Mouse (Mus musculus) splenic B cell, adult 2 months (primary cell): ENCODE measurements at regions not wholly inside any gene's neighbourhood (a gene's known extent, or its start where the extent isn't known, plus 50 kb on each side); places are given as distances from the start of the nearest gene placed in this dataset.

ENCODE experiments used
- DNase-seq: peaks from one replicate; pipeline ENCODE4 v3.0.0-alpha.2; 2011; ENCODE audit warnings: low read depth, low spot score
- H3K27me3 ChIP-seq: 2 replicates; pipeline ENCODE4 v1.6.1; 2012; ENCODE audit warnings: mild to moderate bottlenecking, low read length, moderate library complexity, mixed read lengths; ENCODE audit not compliant: control insufficient read depth, poor library complexity, insufficient read depth, severe bottlenecking
- H3K36me3 ChIP-seq: 2 replicates; pipeline ENCODE4 v1.6.1; 2012; ENCODE audit warnings: mild to moderate bottlenecking, low read length, moderate library complexity, mixed read lengths; ENCODE audit not compliant: control insufficient read depth, poor library complexity, insufficient read depth, severe bottlenecking

DNA sequence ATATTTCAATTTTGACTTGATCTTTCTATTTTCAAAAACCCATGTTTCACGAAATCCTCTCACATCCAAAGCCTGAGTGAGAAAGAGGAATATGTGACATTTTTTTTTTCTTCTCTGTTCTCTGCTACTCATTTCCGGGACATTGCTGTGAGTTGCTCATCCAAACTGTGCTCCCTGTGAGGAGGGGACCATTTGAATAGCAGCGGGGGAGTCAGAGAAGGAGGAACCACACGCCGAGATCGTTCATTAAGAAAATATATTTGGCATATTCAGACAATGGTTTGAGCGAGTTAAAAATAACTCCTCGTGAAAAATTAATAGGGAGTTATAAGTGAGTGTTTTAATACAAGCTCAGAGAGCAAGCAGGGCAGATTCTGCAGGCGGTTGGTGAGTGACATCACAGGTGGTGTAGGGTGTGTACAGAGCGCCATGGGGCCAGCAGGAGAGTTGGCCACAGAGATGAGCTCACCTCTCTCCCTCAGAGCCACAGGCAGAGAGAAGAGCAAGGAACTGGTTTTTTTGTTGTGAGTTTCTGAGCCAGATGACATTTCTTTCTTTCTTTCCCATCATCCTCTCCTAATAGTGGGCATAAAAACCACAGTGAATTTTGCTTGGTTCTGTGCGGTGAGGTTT, 54.4 kb upstream of the Calcoco1 start:
- Histone ChIP-seq H3K36me3 (no peaks in the 10 kb centered on the region), H3K27me3 (no peaks in the 10 kb centered on the region)
- DNase-seq = no peak

DNA sequence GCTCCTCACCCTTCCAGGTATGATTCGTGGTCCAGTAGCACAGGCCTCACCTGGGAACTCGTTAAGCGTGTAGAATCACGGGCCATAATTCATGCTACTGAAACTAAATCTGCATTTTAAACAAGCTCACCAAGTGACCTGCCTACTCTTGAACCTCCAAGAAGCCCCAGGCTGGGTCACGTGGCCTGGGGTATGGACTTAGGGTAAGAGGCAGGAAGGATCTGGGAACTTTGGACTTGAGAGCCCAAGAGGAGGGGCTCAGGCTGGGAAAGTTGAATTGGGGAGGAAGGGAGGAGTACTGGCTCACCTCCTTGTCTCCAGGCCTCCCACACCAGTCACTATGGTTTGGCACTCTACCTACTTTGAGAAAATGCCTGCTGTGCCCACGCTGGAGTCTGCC, 58.6 kb upstream of the Calcoco1 start:
- Histone ChIP-seq H3K36me3 (no peaks in the 10 kb centered on the region), H3K27me3 (no peaks in the 10 kb centered on the region)
- no peak for DNase-seq

GRCm38 (mm10) chr15:102782988-102783799, 61.2 kb upstream of the Calcoco1 start:
- no peaks in the 10 kb centered on the region for H3K36me3 ChIP-seq
- H3K27me3 ChIP-seq = no peaks in the 10 kb centered on the region
- no peak for DNase-seq

GRCm38 (mm10) chr15:102785055-102785820, 63.3 kb upstream of the Calcoco1 start:
- H3K36me3 ChIP-seq = no peaks in the 10 kb centered on the region
- H3K27me3 ChIP-seq = no peaks in the 10 kb centered on the region
- peak; percentile 56 for DNase-seq

DNA sequence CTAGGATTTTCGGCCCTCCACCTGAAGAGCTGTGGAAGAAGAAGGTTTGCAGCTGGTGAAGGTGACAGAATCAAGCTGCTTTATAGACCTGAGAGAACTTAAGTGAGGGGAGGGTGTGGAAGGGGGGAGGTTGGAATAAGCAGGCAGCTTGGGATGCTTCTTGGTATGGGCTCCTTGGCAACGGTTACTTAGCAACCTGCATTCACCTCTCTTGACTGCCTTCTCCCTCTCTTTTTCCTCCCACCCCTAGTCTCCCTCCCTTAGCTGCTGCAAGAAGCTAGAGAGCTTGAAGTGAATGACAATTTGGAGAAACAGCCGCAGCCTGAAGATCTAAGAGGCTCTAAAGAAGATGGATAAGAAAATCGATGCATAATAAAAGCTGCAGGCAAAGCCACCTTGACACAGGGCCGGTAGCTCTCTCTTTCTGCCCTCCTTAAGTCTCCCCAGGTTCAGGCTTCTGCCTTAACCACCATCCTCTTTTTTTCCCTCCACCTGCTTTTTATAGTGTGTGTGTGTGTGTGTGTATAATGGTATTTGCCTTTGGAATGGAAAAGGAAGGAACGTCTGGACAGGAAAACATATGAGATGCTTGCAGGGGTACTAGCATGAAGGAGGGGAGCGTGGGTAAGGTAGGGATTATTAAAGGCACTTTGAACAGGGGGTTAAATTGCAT, 67.0 kb upstream of the Calcoco1 start:
- no peaks in the 10 kb centered on the region for H3K36me3 ChIP-seq
- H3K27me3 ChIP-seq = no peaks in the 10 kb centered on the region
- DNase-seq = no peak

DNA sequence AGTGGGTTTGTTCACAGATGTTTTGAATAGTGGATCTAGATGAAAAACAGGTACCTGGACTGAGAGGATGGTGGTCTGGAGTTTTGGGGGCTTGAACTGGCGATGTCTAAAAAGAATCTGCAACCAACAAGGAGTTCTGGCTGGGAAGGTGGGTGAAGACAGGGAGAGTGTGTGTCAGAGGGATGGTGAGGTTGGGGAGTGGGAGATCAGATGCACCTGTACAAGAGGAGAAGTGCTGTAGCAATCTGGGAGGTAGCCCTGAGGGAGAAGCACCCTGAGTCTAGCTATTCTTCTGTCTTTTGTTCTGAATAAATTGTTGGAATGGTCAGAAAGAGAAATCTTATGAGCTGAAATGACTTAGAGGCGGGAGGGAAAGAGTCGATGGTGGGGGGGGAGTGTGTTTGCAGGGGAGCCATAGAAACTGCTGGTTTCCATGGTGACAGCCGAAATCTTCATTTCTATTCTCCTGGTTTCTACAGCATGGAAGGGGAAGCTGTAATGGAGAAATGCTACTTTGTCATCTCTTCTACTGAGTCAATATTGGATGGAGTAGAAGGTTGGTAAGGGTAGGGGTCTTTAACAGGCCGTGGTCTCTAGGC, 75.1 kb upstream of the Calcoco1 start:
- no peaks in the 10 kb centered on the region for H3K27me3 ChIP-seq
- H3K36me3 ChIP-seq = no peaks in the 10 kb centered on the region
- no peak for DNase-seq

- H3K36me3 ChIP-seq = no peaks in the 10 kb centered on the region
- DNase-seq = no peak
- H3K27me3 ChIP-seq = no peaks in the 10 kb centered on the region
These were observed 78.1 kb upstream of the Calcoco1 start for GRCm38 (mm10) chr15:102800049-102800448.

- DNase-seq = no peak
- Histone ChIP-seq H3K36me3 (no peaks in the 10 kb centered on the region), H3K27me3 (no peaks in the 10 kb centered on the region)
These were observed 80.4 kb upstream of the Calcoco1 start for GRCm38 (mm10) chr15:102802265-102802813.

- DNase-seq = no peak
- Histone ChIP-seq H3K27me3 (no peaks in the 10 kb centered on the region), H3K36me3 (no peaks in the 10 kb centered on the region)
These were observed 85.4 kb upstream of the Calcoco1 start for GRCm38 (mm10) chr15:102807353-102807752.

DNA sequence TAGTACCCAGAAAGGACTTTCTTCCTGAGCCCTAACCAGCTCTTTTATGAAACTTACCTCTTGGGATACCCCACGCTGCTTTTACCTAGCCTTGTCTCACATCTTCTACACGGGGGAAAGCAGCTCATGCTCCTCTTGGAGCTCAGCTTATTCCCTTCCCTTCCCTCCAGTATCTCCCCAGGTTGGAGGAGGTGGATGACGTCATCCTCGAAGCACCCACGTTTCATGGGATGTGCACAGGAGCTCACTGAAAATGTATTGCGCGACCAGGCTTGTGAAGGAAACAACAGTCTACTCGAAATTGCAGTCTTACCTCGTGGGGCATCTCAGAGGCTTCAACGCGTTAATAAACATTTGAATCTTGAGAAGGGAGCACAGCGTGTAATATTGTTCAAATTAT, 97.2 kb upstream of the Calcoco1 start:
- Histone ChIP-seq H3K27me3 (no peaks in the 10 kb centered on the region), H3K36me3 (no peaks in the 10 kb centered on the region)
- no peak for DNase-seq

GRCm38 (mm10) chr15:102839688-102840087, 81.2 kb upstream of the Hoxc13 start:
- no peak for DNase-seq
- no peaks in the 10 kb centered on the region for H3K27me3 ChIP-seq
- H3K36me3 ChIP-seq = no peaks in the 10 kb centered on the region

GRCm38 (mm10) chr15:102862374-102862773, 58.5 kb upstream of the Hoxc13 start:
- Histone ChIP-seq H3K36me3 (no peaks in the 10 kb centered on the region), H3K27me3 (no peaks in the 10 kb centered on the region)
- DNase-seq = no peak

DNA sequence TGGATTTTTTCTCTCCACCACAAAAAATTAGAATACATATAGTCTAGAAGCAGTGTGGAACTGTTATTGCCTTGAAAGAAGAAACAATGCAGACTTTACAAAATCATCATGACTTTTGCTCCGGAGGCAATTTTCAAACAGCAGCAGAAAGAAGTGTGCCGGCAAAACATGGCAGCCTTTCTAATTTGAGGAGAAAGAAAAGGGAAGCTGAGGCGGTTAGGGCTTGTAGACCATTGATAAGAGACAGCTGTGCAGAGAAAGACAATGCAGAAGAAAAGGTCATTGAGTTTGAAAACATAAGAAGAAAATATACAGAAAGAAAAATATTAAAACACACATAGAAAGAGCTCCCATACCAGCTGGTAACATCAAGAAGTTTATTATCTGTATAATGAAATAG, 54.1 kb upstream of the Hoxc13 start:
- Histone ChIP-seq H3K27me3 (no peaks in the 10 kb centered on the region), H3K36me3 (no peaks in the 10 kb centered on the region)
- DNase-seq = no peak
